13 mouse cellular contexts compared by ENCODE assay signal in genomic region chr17:84675204-84675603, GRCm38 (mm10). TPM values are rescaled to one million over a fixed set of nuclear protein-coding genes. Genes with fewer than 3 reads are reported as not detected.
DNase-seq lines count a peak whose midpoint lies in the region; ATAC-seq lines count a peak whose summit lies in the region.
"Had no signal": no experiment of that assay in that cellular context is flagged by ENCODE, and none has a peak within 500 bp of the region (broad histone marks: within the 10 kb centered on the region; RNA-seq: fewer than 3 reads in every experiment).

No protein-coding gene starts in this region.

- H3K27me3 ChIP-seq in forebrain, embryonic 10.5 days (ENCODE audit: poor library complexity, severe bottlenecking): peaks cover 18% of the 10 kb centered on the region
- H3K27me3 ChIP-seq in forebrain, embryonic 15.5 days: peaks cover 17% of the 10 kb centered on the region
- 0 out of 2 replicates have a peak, but pooled peaks cover 4% of the 10 kb centered on the region for H3K27me3 ChIP-seq in kidney, embryonic 15.5 days
- H3K27me3 ChIP-seq in midbrain, embryonic 11.5 days (ENCODE audit: control insufficient read depth, insufficient read depth, low read length): 0 out of 2 replicates have a peak, but pooled peaks cover 2% of the 10 kb centered on the region
- peaks cover 14% of the 10 kb centered on the region for H3K27me3 ChIP-seq in midbrain, embryonic 15.5 days (replicated peaks)

- H3K9me3 ChIP-seq in forebrain, embryonic 10.5 days: no peaks in the 10 kb centered on the region
- H3K9me3 ChIP-seq in forebrain, embryonic 15.5 days: no peaks in the 10 kb centered on the region
- H3K9me3 ChIP-seq in kidney, embryonic 15.5 days (replicated peaks): no peaks in the 10 kb centered on the region
- no peaks in the 10 kb centered on the region for H3K9me3 ChIP-seq in midbrain, embryonic 11.5 days (ENCODE audit: control insufficient read depth, low read length)
- no peaks in the 10 kb centered on the region for H3K9me3 ChIP-seq in midbrain, embryonic 15.5 days
- H3K9me3 ChIP-seq: G1E had no signal

- DNase-seq in forebrain, embryonic 10.5 days (ENCODE audit: extremely low spot score, low spot score): no peak
- DNase-seq in kidney, adult 8-10 months: no peak
- DNase-seq in midbrain, embryonic 11.5 days (ENCODE audit: low spot score, missing footprints): peak; percentile 70
- DNase-seq in right cerebral cortex, postnatal 36 days (ENCODE audit: low spot score in 2 of 2): peak; percentile 14 to 39
- no peak for DNase-seq in liver
- DNase-seq: kidney, adult 11 months had no signal

- no peak overlapping the region for H3K9ac ChIP-seq in forebrain, embryonic 15.5 days (replicated peaks)
- H3K9ac ChIP-seq in kidney, embryonic 15.5 days: no peak overlapping the region
- no peak overlapping the region for H3K9ac ChIP-seq in midbrain, embryonic 11.5 days (ENCODE audit: low read length)
- no peak overlapping the region for H3K9ac ChIP-seq in midbrain, embryonic 15.5 days

- H3K27ac ChIP-seq in forebrain, embryonic 10.5 days: peak overlapping the region; percentile 80
- H3K27ac ChIP-seq in forebrain, embryonic 15.5 days (replicated peaks): no peak overlapping the region
- H3K27ac ChIP-seq in kidney, embryonic 15.5 days: 0 out of 2 replicates have a peak overlapping the region, but pooled peaks have one; percentile 62
- H3K27ac ChIP-seq in midbrain, embryonic 11.5 days (ENCODE audit: low read depth, low read length): no peak overlapping the region
- H3K27ac ChIP-seq in midbrain, embryonic 15.5 days: no peak overlapping the region
- H3K27ac ChIP-seq: left cerebral cortex, adult 2 months had no signal

- peaks cover 45% of the 10 kb centered on the region for H3K4me1 ChIP-seq in forebrain, embryonic 10.5 days
- H3K4me1 ChIP-seq in forebrain, embryonic 15.5 days: peaks cover 10% of the 10 kb centered on the region
- H3K4me1 ChIP-seq in kidney, embryonic 15.5 days: peaks cover 45% of the 10 kb centered on the region
- peaks cover 2% of the 10 kb centered on the region; the same call in 1 of the 2 replicates for H3K4me1 ChIP-seq in midbrain, embryonic 11.5 days (ENCODE audit: control insufficient read depth, insufficient read depth, low read length)
- peaks cover 25% of the 10 kb centered on the region for H3K4me1 ChIP-seq in midbrain, embryonic 15.5 days

- 56% methylated on average over 4 of the region's 4 CpGs for WGBS in forebrain, embryonic 10.5 days
- WGBS in forebrain, embryonic 15.5 days: 60% methylated on average over 4 of the region's 4 CpGs
- WGBS in kidney, embryonic 15.5 days: 48% methylated on average over 4 of the region's 4 CpGs
- 45% methylated on average over 4 of the region's 4 CpGs for WGBS in midbrain, embryonic 11.5 days
- WGBS in midbrain, embryonic 15.5 days: 55% methylated on average over 4 of the region's 4 CpGs

- no peak for ATAC-seq in forebrain, embryonic 15.5 days (replicated peaks)
- ATAC-seq in kidney, embryonic 15.5 days (replicated peaks; ENCODE audit: low FRiP score): no peak
- ATAC-seq in midbrain, embryonic 11.5 days (ENCODE audit: low FRiP score): no peak
- no peak for ATAC-seq in midbrain, embryonic 15.5 days (replicated peaks)
- ATAC-seq: CD4-positive, CD25-positive, alpha-beta regulatory T cell, adult 4 months had no signal

- no peaks in the 10 kb centered on the region for H3K36me3 ChIP-seq in forebrain, embryonic 10.5 days (replicated peaks)
- H3K36me3 ChIP-seq in forebrain, embryonic 15.5 days: no peaks in the 10 kb centered on the region
- H3K36me3 ChIP-seq in kidney, embryonic 15.5 days: no peaks in the 10 kb centered on the region
- no peaks in the 10 kb centered on the region for H3K36me3 ChIP-seq in midbrain, embryonic 11.5 days (ENCODE audit: control insufficient read depth, insufficient read depth, low read length)
- H3K36me3 ChIP-seq in midbrain, embryonic 15.5 days (replicated peaks): no peaks in the 10 kb centered on the region
- H3K36me3 ChIP-seq: G1E had no signal

- no peak overlapping the region for H3K4me2 ChIP-seq in forebrain, embryonic 15.5 days (replicated peaks)
- peak overlapping the region; percentile 76 for H3K4me2 ChIP-seq in kidney, embryonic 15.5 days
- H3K4me2 ChIP-seq in midbrain, embryonic 11.5 days: no peak overlapping the region
- H3K4me2 ChIP-seq in midbrain, embryonic 15.5 days: no peak overlapping the region

- 0 out of 2 replicates have a peak overlapping the region, but pooled peaks have one; percentile 50 for H3K4me3 ChIP-seq in forebrain, embryonic 10.5 days
- no peak overlapping the region for H3K4me3 ChIP-seq in forebrain, embryonic 15.5 days
- no peak overlapping the region for H3K4me3 ChIP-seq in kidney, embryonic 15.5 days (replicated peaks)
- H3K4me3 ChIP-seq in midbrain, embryonic 11.5 days (ENCODE audit: low read depth, low read length): no peak overlapping the region
- no peak overlapping the region for H3K4me3 ChIP-seq in midbrain, embryonic 15.5 days
- H3K4me3 ChIP-seq: erythroblast, embryonic 14.5 days had no signal

RNA-seq across cellular contexts. Expression of gene Abcg8, which starts 0.9 kb away (rescaled TPM):
- 0.23 and 0.33 TPM in 2 replicates for polyA plus RNA-seq in forebrain, embryonic 10.5 days (2016; fragmentation: Nextera tagmentation; extraction: Ambion mirVana)
- polyA plus RNA-seq in forebrain, embryonic 15.5 days (2015; fragmentation: Nextera tagmentation; extraction: Ambion mirVana): 0.20 and 0.22 TPM in 2 replicates
- 0.13 and 0.27 TPM in 2 replicates for polyA plus RNA-seq in kidney, embryonic 15.5 days (2015; fragmentation: Nextera tagmentation; extraction: Ambion mirVana)
- 0.21 TPM in 1 of 2 replicates, not detected in the other for polyA plus RNA-seq in midbrain, embryonic 11.5 days (2014; fragmentation: Nextera tagmentation; extraction: Ambion mirVana)
- polyA plus RNA-seq in midbrain, embryonic 15.5 days (2015; fragmentation: Nextera tagmentation; extraction: Ambion mirVana): 0.15 TPM in 1 of 2 replicates, not detected in the other
- polyA plus RNA-seq: CD4-positive, CD25-positive, alpha-beta regulatory T cell, adult 4 months; erythroblast, embryonic 14.5 days; G1E had no signal

RNA-seq across cellular contexts. Expression of gene Abcg5, which starts 7.6 kb away (rescaled TPM):
- 5.3 and 5.4 TPM in 2 replicates for polyA plus RNA-seq in forebrain, embryonic 10.5 days (2016; fragmentation: Nextera tagmentation; extraction: Ambion mirVana)
- polyA plus RNA-seq in forebrain, embryonic 15.5 days (2015; fragmentation: Nextera tagmentation; extraction: Ambion mirVana): 2.0 and 3.1 TPM in 2 replicates
- polyA plus RNA-seq in kidney, embryonic 15.5 days (2015; fragmentation: Nextera tagmentation; extraction: Ambion mirVana): 4.0 TPM in 2 replicates
- polyA plus RNA-seq in midbrain, embryonic 11.5 days (2014; fragmentation: Nextera tagmentation; extraction: Ambion mirVana): 1.9 and 2.4 TPM in 2 replicates
- 1.9 and 2.2 TPM in 2 replicates for polyA plus RNA-seq in midbrain, embryonic 15.5 days (2015; fragmentation: Nextera tagmentation; extraction: Ambion mirVana)
- polyA plus RNA-seq: CD4-positive, CD25-positive, alpha-beta regulatory T cell, adult 4 months; erythroblast, embryonic 14.5 days; G1E had no signal

RNA-seq across cellular contexts. Expression of gene Dync2li1, which starts 48.9 kb away (rescaled TPM):
- polyA plus RNA-seq in forebrain, embryonic 10.5 days (2016; fragmentation: Nextera tagmentation; extraction: Ambion mirVana): 35.5 and 36.0 TPM in 2 replicates
- 33.4 and 36.1 TPM in 2 replicates for polyA plus RNA-seq in forebrain, embryonic 15.5 days (2015; fragmentation: Nextera tagmentation; extraction: Ambion mirVana)
- polyA plus RNA-seq in kidney, embryonic 15.5 days (2015; fragmentation: Nextera tagmentation; extraction: Ambion mirVana): 51.0 and 52.8 TPM in 2 replicates
- 36.9 and 37.1 TPM in 2 replicates for polyA plus RNA-seq in midbrain, embryonic 11.5 days (2014; fragmentation: Nextera tagmentation; extraction: Ambion mirVana)
- 33.5 and 35.4 TPM in 2 replicates for polyA plus RNA-seq in midbrain, embryonic 15.5 days (2015; fragmentation: Nextera tagmentation; extraction: Ambion mirVana)
- polyA plus RNA-seq: erythroblast, embryonic 14.5 days; G1E had no signal

Comparison
In these comparisons a context has a peak if more than half of its experiments do, and no peak if none do; other contexts are left out.
1. H3K27ac ChIP-seq: peak in forebrain, embryonic 10.5 days (single experiment) and kidney, embryonic 15.5 days (single experiment); none in forebrain, embryonic 15.5 days (single experiment), midbrain, embryonic 11.5 days (single experiment) and midbrain, embryonic 15.5 days (single experiment).
2. DNase-seq: peak in midbrain, embryonic 11.5 days (single experiment) and right cerebral cortex, postnatal 36 days (2 of 2); none in forebrain, embryonic 10.5 days (single experiment), kidney, adult 8-10 months (0 of 2) and liver (single experiment).